Mouse (Mus musculus): ENCODE measurements around the gene Speer4a.
"Not testable (repeated sequence)": the region's sequence is repeated elsewhere in the genome, so short reads cannot be mapped to it uniquely, and the experiment has no call there.

Gene Speer4a

GRCm38 (mm10) chr5:26039458-26039857 lies at the start of gene Speer4a:
Gene Speer4a (minus strand): TSS chr5:26039558.
- in situ Hi-C loops (cut with MboI, MseI), result loop anchor here (5.0 kb wide), 1 partner anchor 48 kb away; the partner anchor contains the start of gene Gm10471

GRCm38 (mm10) chr5:26079023-26079422 lies 39.7 kb upstream of the Speer4a start:
- in situ Hi-C loops (cut with MboI, MseI), result not testable (repeated sequence)

- in situ Hi-C loops (cut with MboI, MseI), result no loop called here
Measured at GRCm38 (mm10) chr5:26070716-26071115, 31.4 kb upstream of the Speer4a start.

- in situ Hi-C loops (cut with MboI, MseI), result not testable (repeated sequence)
Measured at GRCm38 (mm10) chr5:26058481-26058880, 19.1 kb upstream of the Speer4a start, which contains the start of gene Gm7347. Gene Gm7347 (minus strand): TSS chr5:26058581.

- in situ Hi-C loops (cut with MboI, MseI), result not testable (repeated sequence)
Measured at GRCm38 (mm10) chr5:26022816-26023215, 16.5 kb downstream of the Speer4a start, which contains the start of gene Gm5862. Gene Gm5862 (minus strand): TSS chr5:26022916.

- in situ Hi-C loops (cut with MboI, MseI), result loop anchor here (5.0 kb wide), 1 partner anchor 50 kb away; no protein-coding TSS in a partner anchor
Measured at GRCm38 (mm10) chr5:26007697-26008096, 31.7 kb downstream of the Speer4a start.

GRCm38 (mm10) chr5:26006937-26007695 lies 32.2 kb downstream of the Speer4a start:
- in situ Hi-C loops (cut with MboI, MseI), result loop anchor here (5.0 kb wide), 1 partner anchor 50 kb away; no protein-coding TSS in a partner anchor

GRCm38 (mm10) chr5:26004698-26005097 lies 34.7 kb downstream of the Speer4a start, which contains the start of gene Gm1979:
Gene Gm1979 (minus strand): TSS chr5:26004798.
- in situ Hi-C loops (cut with MboI, MseI), result loop anchor here (5.0 kb wide), 2 partner anchors 47 to 83 kb away; partner anchors contain the start of gene Gm10471

GRCm38 (mm10) chr5:25988550-25988949 lies 50.8 kb downstream of the Speer4a start, which contains the start of gene Gm21698:
Gene Gm21698 (minus strand): TSS chr5:25988650.
- in situ Hi-C loops (cut with MboI, MseI), result not testable (repeated sequence)
